Mouse (Mus musculus) hindbrain, embryonic 13.5 days (tissue): ENCODE data around the gene Slc16a14. TPM values are rescaled to one million over a fixed set of nuclear protein-coding genes. Genes with fewer than 3 reads are reported as not detected.

ENCODE experiments used
- ATAC-seq: fragments of 200-750 bp; cut with Nextera tagmentation; 2 replicates; pipeline ENCODE4 v1.8.0; 2017; ENCODE audit warnings: moderate TSS enrichment; ENCODE audit not compliant: low FRiP score
- H3K27ac ChIP-seq: fragments of 300-500 bp; sonication (generic); 2 replicates; pipeline ENCODE4 v1.5.1; 2015; ENCODE audit warnings: inconsistent platforms, mild to moderate bottlenecking, moderate library complexity
- H3K27me3 ChIP-seq: fragments of 300-500 bp; sonication (generic); 2 replicates; pipeline ENCODE4 v1.6.1; 2015; ENCODE audit warnings: mild to moderate bottlenecking, inconsistent platforms
- H3K36me3 ChIP-seq: fragments of 300-500 bp; sonication (generic); 2 replicates; pipeline ENCODE4 v1.6.1; 2015; ENCODE audit warnings: mild to moderate bottlenecking, inconsistent platforms
- H3K4me1 ChIP-seq: fragments of 300-500 bp; sonication (generic); replicated peaks from 2 replicates; pipeline ENCODE4 v1.6.1; 2015; ENCODE audit warnings: inconsistent platforms
- H3K4me2 ChIP-seq: fragments of 300-500 bp; sonication (generic); 2 replicates; pipeline ENCODE4 v1.6.1; 2015; ENCODE audit warnings: inconsistent platforms, mild to moderate bottlenecking, moderate library complexity
- H3K4me3 ChIP-seq: fragments of 300-500 bp; sonication (generic); 2 replicates; pipeline ENCODE4 v1.5.1; 2015; ENCODE audit warnings: mild to moderate bottlenecking, inconsistent platforms
- H3K9ac ChIP-seq: fragments of 300-500 bp; sonication (generic); 2 replicates; pipeline ENCODE4 v1.6.1; 2015; ENCODE audit warnings: mild to moderate bottlenecking, inconsistent platforms
- H3K9me3 ChIP-seq: fragments of 300-500 bp; sonication (generic); 2 replicates; pipeline ENCODE4 v1.6.1; 2016; ENCODE audit warnings: inconsistent platforms
- WGBS: fragments of 180-500 bp; shearing (Covaris S2); methylation state at CpG from one replicate; pipeline ENCODE4 v1.1.7; 2015; 5-methylcytosine and 5-hydroxymethylcytosine counted together
- polyA plus RNA-seq: library from polyadenylated mRNA; unstranded; fragments of >200 nt; fragmentation: Nextera tagmentation; extraction: Ambion mirVana; gene quantifications from 2 replicates; pipeline ENCODE4 v1.2.1, GENCODE M21; 2015

The Slc16a14 gene
- polyA plus RNA-seq, 1 experiment from 2014 or later: 14.6 TPM

DNA sequence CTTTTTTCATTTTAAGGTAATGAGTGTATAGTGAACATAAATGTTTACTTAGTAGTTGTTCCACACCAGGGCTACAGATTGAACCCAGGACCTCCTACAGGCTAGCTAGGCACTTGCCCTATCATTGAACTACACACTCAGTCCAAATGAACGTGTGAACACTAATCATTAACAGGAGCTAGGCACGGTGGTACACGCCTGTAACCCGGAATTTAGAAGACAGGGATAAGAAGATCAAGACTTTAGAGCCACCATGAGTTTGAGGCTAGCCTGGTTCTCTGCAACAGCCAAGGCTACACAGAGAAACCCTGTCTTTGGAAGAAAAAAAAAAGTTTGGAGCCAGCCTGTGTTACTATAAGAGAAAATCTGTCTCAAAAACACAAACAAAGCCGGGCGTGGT lies 75.3 kb downstream of the Slc16a14 start:
- Histone ChIP-seq H3K9me3 (no peaks in the 10 kb centered on the region), H3K27ac (no peak overlapping the region), H3K36me3 (no peaks in the 10 kb centered on the region), H3K4me1 (no peaks in the 10 kb centered on the region), H3K9ac (no peak overlapping the region), H3K4me3 (no peak overlapping the region), H3K27me3 (no peaks in the 10 kb centered on the region), H3K4me2 (no peak overlapping the region)
- no peak for ATAC-seq
- 92% methylated on average over 6 of the region's 6 CpGs for WGBS

Other genes with a start within 250 kb of the Slc16a14 start
- 262 and 287 TPM in 2 replicates for gene Dner, start 238.9 kb downstream of the Slc16a14 start, polyA plus RNA-seq
- 8.6 and 11.3 TPM in 2 replicates for gene Fbxo36, start 95.3 kb downstream of the Slc16a14 start, polyA plus RNA-seq
- gene Trip12, start 94.6 kb downstream of the Slc16a14 start, polyA plus RNA-seq: 59.9 and 66.5 TPM in 2 replicates
- gene Gm10553, start 165.0 kb upstream of the Slc16a14 start, polyA plus RNA-seq: not detected in 2 replicates
- not detected in 2 replicates for gene A530032D15Rik, start 174.7 kb upstream of the Slc16a14 start, polyA plus RNA-seq